Mouse (Mus musculus) macrophage (primary cell): ENCODE measurements around the gene Uba1. TPM values are rescaled to one million over a fixed set of nuclear protein-coding genes. Genes with fewer than 3 reads are reported as not detected.
"Not testable (repeated sequence)": the region's sequence is repeated elsewhere in the genome, so short reads cannot be mapped to it uniquely, and the experiment has no call there.

ENCODE experiments used
- H3K27ac ChIP-seq: fragments of 350-480 bp; formaldehyde crosslinking; 2 replicates; pipeline ENCODE4 v1.9.0; 2021
- H3K36me3 ChIP-seq: fragments of 350-480 bp; formaldehyde crosslinking; 2 replicates; pipeline ENCODE4 v1.9.0; 2021; ENCODE audit errors: inconsistent target
- H3K4me3 ChIP-seq: fragments of 350-480 bp; formaldehyde crosslinking; 2 replicates; pipeline ENCODE4 v1.9.0; 2021; ENCODE audit errors: inconsistent target
- H3K79me2 ChIP-seq: fragments of 350-480 bp; formaldehyde crosslinking; 2 replicates; pipeline ENCODE4 v1.9.0; 2021; ENCODE audit errors: inconsistent target
- WGBS: methylation state at CpG from one replicate; pipeline ENCODE4 v1.1.7; 2026; ENCODE audit warnings: inconsistent platforms; ENCODE audit not compliant: missing documents; 5-methylcytosine and 5-hydroxymethylcytosine counted together
- polyA plus RNA-seq: library from polyadenylated mRNA; stranded (reverse); fragments of 250-400 nt; gene quantifications from 3 replicates; pipeline ENCODE4 v1.2.4, GENCODE M21; 2018; ENCODE audit warnings: inconsistent platforms

Gene Uba1
- polyA plus RNA-seq, 1 experiment from 2014 or later, result 239 TPM

- Histone ChIP-seq H3K27ac (peak overlapping the region; percentile 27; the same call in 1 of the 2 replicates), H3K79me2 (peaks cover 45% of the 10 kb centered on the region), H3K4me3 (peak overlapping the region; percentile 59), H3K36me3 (peaks cover under 1% of the 10 kb centered on the region; the same call in 1 of the 2 replicates)
- 21% methylated on average over 25 of the region's 35 CpGs for WGBS
Measured at GRCm38 (mm10) chrX:20688615-20689014, 30.5 kb downstream of the Uba1 start.

GRCm38 (mm10) chrX:20691566-20691965 is 33.4 kb downstream of the Uba1 start:
- H3K36me3 ChIP-seq, result peaks cover 13% of the 10 kb centered on the region; the same call in 1 of the 2 replicates

DNA sequence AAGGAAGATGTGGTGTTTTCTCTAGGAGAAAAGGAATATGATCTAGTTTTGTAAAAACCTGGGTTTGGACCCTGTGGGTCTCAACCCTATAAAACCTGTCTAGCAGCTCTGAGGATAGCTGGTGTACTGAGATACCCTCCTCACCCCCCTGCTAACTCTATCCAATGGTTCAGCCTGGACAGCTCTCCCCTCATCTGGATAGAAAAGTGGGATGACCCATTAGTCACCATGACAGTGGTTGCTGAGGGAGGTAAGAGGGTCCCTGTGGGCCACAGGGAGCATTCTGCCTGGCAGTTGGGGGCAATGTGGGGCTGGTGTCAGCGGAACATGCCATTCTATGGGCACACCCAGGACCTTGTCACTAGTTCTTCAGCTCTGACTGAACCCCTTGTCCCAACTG is 34.5 kb downstream of the Uba1 start:
- Histone ChIP-seq H3K27ac (no peak overlapping the region), H3K4me3 (no peak overlapping the region), H3K79me2 (peaks cover 45% of the 10 kb centered on the region), H3K36me3 (peaks cover 13% of the 10 kb centered on the region; the same call in 1 of the 2 replicates)
- WGBS, result 77% methylated on average over 1 of the region's 1 CpGs

More at GRCm38 (mm10) chrX:20691566-20691965, 33.4 kb downstream of the Uba1 start:
- H3K79me2 ChIP-seq, result peaks cover 45% of the 10 kb centered on the region
- no peak overlapping the region for H3K4me3 ChIP-seq
- H3K27ac ChIP-seq, result no peak overlapping the region
- 56% methylated on average over 3 of the region's 3 CpGs for whole genome bisulfite sequencing

GRCm38 (mm10) chrX:20695842-20696241 is 37.7 kb downstream of the Uba1 start:
- WGBS, result 80% methylated on average over 4 of the region's 4 CpGs
- Histone ChIP-seq H3K4me3 (no peak overlapping the region), H3K27ac (no peak overlapping the region), H3K36me3 (peaks cover 13% of the 10 kb centered on the region; the same call in 1 of the 2 replicates), H3K79me2 (peaks cover 23% of the 10 kb centered on the region)

GRCm38 (mm10) chrX:20703741-20704290 is 45.7 kb downstream of the Uba1 start, which contains the start of gene Usp11:
Gene Usp11, plus strand, starts transcription at chrX:20703906.
- H3K79me2 ChIP-seq, result no peaks in the 10 kb centered on the region
- 26% methylated on average over 27 of the region's 32 CpGs for WGBS
- H3K4me3 ChIP-seq, result peak within 1 kb of the TSS; percentile 52
- peak within 1 kb of the TSS; percentile 58 for H3K27ac ChIP-seq
- H3K36me3 ChIP-seq, result no peaks in the 10 kb centered on the region

GRCm38 (mm10) chrX:20704295-20705082 is 46.4 kb downstream of the Uba1 start:
- Histone ChIP-seq H3K79me2 (no peaks in the 10 kb centered on the region), H3K4me3 (peak overlapping the region; percentile 52), H3K27ac (peak overlapping the region; percentile 58), H3K36me3 (no peaks in the 10 kb centered on the region)
- 21% methylated on average over 26 of the region's 32 CpGs for WGBS

DNA sequence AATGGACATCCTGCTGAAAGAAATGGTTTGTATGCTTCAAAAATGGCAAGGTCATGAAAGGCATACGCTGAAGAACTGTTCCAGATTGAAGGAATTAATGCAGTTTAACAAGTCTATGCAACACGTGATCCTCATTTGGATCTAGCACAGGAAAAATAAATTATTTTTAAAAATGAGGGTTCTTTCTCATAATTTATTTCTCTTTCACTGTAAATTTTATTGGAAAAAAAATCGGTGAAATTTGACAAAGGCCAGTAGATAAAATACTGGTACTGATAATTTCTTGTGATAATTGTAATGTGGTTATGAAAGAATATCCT is 46.9 kb downstream of the Uba1 start:
- H3K79me2 ChIP-seq, result no peaks in the 10 kb centered on the region

GRCm38 (mm10) chrX:20728681-20729080 is 70.6 kb downstream of the Uba1 start:
- no peaks in the 10 kb centered on the region for H3K36me3 ChIP-seq

More for the DNA sequence above, 46.9 kb downstream of the Uba1 start:
- H3K27ac ChIP-seq, result peak overlapping the region; percentile 58; the same call in 1 of the 2 replicates
- H3K4me3 ChIP-seq, result peak overlapping the region; percentile 52
- 45% methylated on average over 3 of the region's 3 CpGs for WGBS
- no peaks in the 10 kb centered on the region for H3K36me3 ChIP-seq

DNA sequence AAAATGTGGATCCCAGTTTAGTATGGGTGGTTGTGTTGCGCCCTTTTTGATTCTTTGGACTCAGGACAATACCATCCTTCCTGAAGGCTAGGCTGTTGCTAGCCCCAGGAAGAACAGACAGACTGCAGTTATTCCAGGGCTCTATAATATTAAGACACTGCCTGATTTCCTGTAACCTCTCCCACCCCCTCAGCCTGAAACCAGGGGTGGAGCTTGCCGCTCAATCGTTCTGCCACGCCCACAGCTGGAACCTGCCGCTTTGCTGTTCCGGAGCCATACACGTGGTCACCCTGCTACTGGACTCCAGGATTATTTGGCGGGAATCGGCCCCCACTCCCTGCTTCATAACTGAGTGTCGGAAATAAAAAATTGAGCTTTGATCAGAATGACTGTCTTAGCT is 71.9 kb downstream of the Uba1 start:
- not testable (repeated sequence) for H3K4me3 ChIP-seq, H3K27ac ChIP-seq, H3K36me3 ChIP-seq, H3K79me2 ChIP-seq
- 64% methylated on average over 8 of the region's 10 CpGs for WGBS

More at GRCm38 (mm10) chrX:20728681-20729080, 70.6 kb downstream of the Uba1 start:
- Histone ChIP-seq H3K4me3 (no peak overlapping the region), H3K27ac (no peak overlapping the region), H3K79me2 (no peaks in the 10 kb centered on the region)
- WGBS, result 88% methylated on average over 5 of the region's 5 CpGs

Other genes starting within 250 kb of the Uba1 start
- 2.7 to 4.4 TPM (median 3.1 TPM) in 3 replicates for gene Jade3, start 232.6 kb upstream of the Uba1 start, polyA plus RNA-seq
- gene Rgn, start 108.5 kb upstream of the Uba1 start, polyA plus RNA-seq, result not detected in 3 replicates
- gene Rbm10, start 40.8 kb upstream of the Uba1 start, polyA plus RNA-seq, result 15.1 to 22.1 TPM (median 20.8 TPM) in 3 replicates
- 51.7 to 118 TPM (median 93.0 TPM) in 3 replicates for gene Ndufb11, start 40.7 kb upstream of the Uba1 start, polyA plus RNA-seq
- 25.7 to 45.0 TPM (median 39.9 TPM) in 3 replicates for gene Cdk16, start 29.6 kb downstream of the Uba1 start, polyA plus RNA-seq
- 2.1 to 5.9 TPM (median 4.1 TPM) in 3 replicates for gene Usp11, start 45.6 kb downstream of the Uba1 start, polyA plus RNA-seq
- 53.5 to 60.0 TPM (median 55.5 TPM) in 3 replicates for gene Araf, start 139.5 kb downstream of the Uba1 start, polyA plus RNA-seq
- 0.29 to 1.4 TPM (median 1.1 TPM) in 3 replicates for gene Timp1, start 211.8 kb downstream of the Uba1 start, polyA plus RNA-seq